Mouse (Mus musculus) heart, embryonic 13.5 days (tissue): ENCODE measurements at regions not wholly inside any gene's neighbourhood (a gene's known extent, or its start where the extent isn't known, plus 50 kb on each side); places are given as distances from the start of the nearest gene placed in this dataset.

Experiments
- ATAC-seq: fragments of 200-750 bp; cut with Nextera tagmentation; 2 replicates; pipeline ENCODE4 v1.8.0; 2017; ENCODE audit warnings: moderate TSS enrichment; ENCODE audit not compliant: insufficient number of reproducible peaks, low FRiP score, low TSS enrichment; ENCODE audit errors: extremely low read depth
- H3K27ac ChIP-seq: fragments of 300-500 bp; sonication (generic); replicated peaks from 2 replicates; pipeline ENCODE4 v1.5.1; 2015; ENCODE audit warnings: moderate library complexity, mild to moderate bottlenecking, inconsistent platforms
- H3K27me3 ChIP-seq: fragments of 300-500 bp; sonication (generic); replicated peaks from 2 replicates; pipeline ENCODE4 v1.6.1; 2015; ENCODE audit warnings: mild to moderate bottlenecking, inconsistent platforms
- H3K36me3 ChIP-seq: fragments of 300-500 bp; sonication (generic); 2 replicates; pipeline ENCODE4 v1.6.1; 2015; ENCODE audit warnings: mild to moderate bottlenecking, inconsistent platforms
- H3K4me1 ChIP-seq: fragments of 300-500 bp; sonication (generic); 2 replicates; pipeline ENCODE4 v1.6.1; 2015; ENCODE audit warnings: inconsistent platforms
- H3K4me2 ChIP-seq: fragments of 300-500 bp; sonication (generic); 2 replicates; pipeline ENCODE4 v1.6.1; 2015; ENCODE audit warnings: inconsistent platforms, mild to moderate bottlenecking, moderate library complexity
- H3K4me3 ChIP-seq: fragments of 300-500 bp; sonication (generic); 2 replicates; pipeline ENCODE4 v1.5.1; 2015; ENCODE audit warnings: moderate library complexity, mild to moderate bottlenecking, inconsistent platforms
- H3K9ac ChIP-seq: fragments of 300-500 bp; sonication (generic); 2 replicates; pipeline ENCODE4 v1.6.1; 2015; ENCODE audit warnings: inconsistent platforms, mild to moderate bottlenecking, moderate library complexity
- H3K9me3 ChIP-seq: fragments of 300-500 bp; sonication (generic); 2 replicates; pipeline ENCODE4 v1.6.1; 2016; ENCODE audit warnings: inconsistent platforms
- WGBS: fragments of 180-500 bp; shearing (Covaris S2); methylation state at CpG from one replicate; pipeline ENCODE4 v1.1.7; 2015; ENCODE audit warnings: mixed read lengths; 5-methylcytosine and 5-hydroxymethylcytosine counted together

GRCm38 (mm10) chr16:50762096-50762495 lies 171.1 kb upstream of the Ccdc54 start:
- no peaks in the 10 kb centered on the region for H3K9me3 ChIP-seq
- no peak for ATAC-seq
- H3K9ac ChIP-seq, result no peak overlapping the region
- no peaks in the 10 kb centered on the region for H3K36me3 ChIP-seq
- no peak overlapping the region for H3K4me2 ChIP-seq
- 76% methylated on average over 3 of the region's 3 CpGs for WGBS
- H3K4me3 ChIP-seq, result no peak overlapping the region
- no peaks in the 10 kb centered on the region for H3K27me3 ChIP-seq
- no peak overlapping the region for H3K27ac ChIP-seq
- H3K4me1 ChIP-seq, result no peaks in the 10 kb centered on the region

GRCm38 (mm10) chr16:50759979-50760378 lies 169.0 kb upstream of the Ccdc54 start:
- H3K4me1 ChIP-seq, result no peaks in the 10 kb centered on the region
- no peak overlapping the region for H3K9ac ChIP-seq
- no peak overlapping the region for H3K4me2 ChIP-seq
- 68% methylated on average over 5 of the region's 5 CpGs for WGBS
- H3K36me3 ChIP-seq, result no peaks in the 10 kb centered on the region
- H3K27ac ChIP-seq, result no peak overlapping the region
- H3K9me3 ChIP-seq, result no peaks in the 10 kb centered on the region
- no peaks in the 10 kb centered on the region for H3K27me3 ChIP-seq
- ATAC-seq, result no peak
- H3K4me3 ChIP-seq, result no peak overlapping the region

- ATAC-seq, result no peak
- H3K36me3 ChIP-seq, result no peaks in the 10 kb centered on the region
- H3K4me1 ChIP-seq, result peaks cover 30% of the 10 kb centered on the region
- no peak overlapping the region for H3K4me3 ChIP-seq
- no peak overlapping the region for H3K27ac ChIP-seq
- WGBS, result 52% methylated on average over 4 of the region's 4 CpGs
- no peaks in the 10 kb centered on the region for H3K27me3 ChIP-seq
- H3K9ac ChIP-seq, result no peak overlapping the region
- H3K9me3 ChIP-seq, result no peaks in the 10 kb centered on the region
- H3K4me2 ChIP-seq, result no peak overlapping the region
Measured at GRCm38 (mm10) chr16:50756696-50757095, 165.7 kb upstream of the Ccdc54 start.

- Histone ChIP-seq H3K36me3 (no peaks in the 10 kb centered on the region), H3K4me2 (peak overlapping the region; percentile 13), H3K4me3 (no peak overlapping the region), H3K27me3 (no peaks in the 10 kb centered on the region), H3K9me3 (no peaks in the 10 kb centered on the region), H3K9ac (0 out of 2 replicates have a peak overlapping the region, but pooled peaks have one; percentile 5), H3K4me1 (peaks cover 36% of the 10 kb centered on the region), H3K27ac (peak overlapping the region; percentile 84)
- WGBS, result 1% methylated on average over 3 of the region's 3 CpGs
- peak; percentile 66; the same call in 1 of the 2 replicates for ATAC-seq
Measured at GRCm38 (mm10) chr16:50753612-50754389, 162.8 kb upstream of the Ccdc54 start.

GRCm38 (mm10) chr16:50753046-50753445 lies 162.1 kb upstream of the Ccdc54 start:
- Histone ChIP-seq H3K4me1 (peaks cover 36% of the 10 kb centered on the region), H3K9me3 (no peaks in the 10 kb centered on the region), H3K36me3 (no peaks in the 10 kb centered on the region), H3K27ac (peak overlapping the region; percentile 84), H3K27me3 (no peaks in the 10 kb centered on the region), H3K4me2 (peak overlapping the region; percentile 13), H3K9ac (no peak overlapping the region), H3K4me3 (no peak overlapping the region)
- ATAC-seq, result no peak
- WGBS, result 48% methylated on average over 11 of the region's 11 CpGs

- Histone ChIP-seq H3K36me3 (no peaks in the 10 kb centered on the region), H3K27ac (peak overlapping the region; percentile 84), H3K9ac (no peak overlapping the region), H3K4me2 (peak overlapping the region; percentile 21; the same call in 1 of the 2 replicates), H3K27me3 (no peaks in the 10 kb centered on the region), H3K9me3 (no peaks in the 10 kb centered on the region), H3K4me1 (peaks cover 36% of the 10 kb centered on the region), H3K4me3 (no peak overlapping the region)
- no peak for ATAC-seq
- WGBS, result 49% methylated on average over 10 of the region's 10 CpGs
Measured at GRCm38 (mm10) chr16:50752277-50752600, 161.3 kb upstream of the Ccdc54 start.

GRCm38 (mm10) chr16:50751495-50752276 lies 160.7 kb upstream of the Ccdc54 start:
- Histone ChIP-seq H3K36me3 (no peaks in the 10 kb centered on the region), H3K27ac (peak overlapping the region; percentile 84), H3K4me2 (0 out of 2 replicates have a peak overlapping the region, but pooled peaks have one; percentile 21), H3K27me3 (no peaks in the 10 kb centered on the region), H3K4me1 (peaks cover 36% of the 10 kb centered on the region), H3K9ac (no peak overlapping the region), H3K4me3 (no peak overlapping the region), H3K9me3 (no peaks in the 10 kb centered on the region)
- 64% methylated on average over 9 of the region's 9 CpGs for WGBS
- ATAC-seq, result no peak

- Histone ChIP-seq H3K27me3 (no peaks in the 10 kb centered on the region), H3K4me3 (no peak overlapping the region), H3K27ac (no peak overlapping the region), H3K4me2 (no peak overlapping the region), H3K9ac (no peak overlapping the region), H3K36me3 (no peaks in the 10 kb centered on the region), H3K9me3 (no peaks in the 10 kb centered on the region), H3K4me1 (peaks cover 15% of the 10 kb centered on the region)
- WGBS, result 81% methylated on average over 5 of the region's 5 CpGs
- no peak for ATAC-seq
Measured at GRCm38 (mm10) chr16:50747698-50748097, 156.7 kb upstream of the Ccdc54 start.

GRCm38 (mm10) chr16:50745723-50746122 lies 154.8 kb upstream of the Ccdc54 start:
- 31% methylated on average over 2 of the region's 2 CpGs for WGBS
- H3K36me3 ChIP-seq, result no peaks in the 10 kb centered on the region
- no peak overlapping the region for H3K4me2 ChIP-seq
- H3K9me3 ChIP-seq, result no peaks in the 10 kb centered on the region
- no peak overlapping the region for H3K9ac ChIP-seq
- ATAC-seq, result no peak
- no peaks in the 10 kb centered on the region for H3K27me3 ChIP-seq
- H3K4me3 ChIP-seq, result no peak overlapping the region
- no peaks in the 10 kb centered on the region for H3K4me1 ChIP-seq
- H3K27ac ChIP-seq, result no peak overlapping the region

- peak overlapping the region; percentile 81 for H3K4me2 ChIP-seq
- H3K9ac ChIP-seq, result peak overlapping the region; percentile 81
- H3K36me3 ChIP-seq, result no peaks in the 10 kb centered on the region
- H3K27ac ChIP-seq, result 0 out of 2 replicates have a peak overlapping the region, but pooled peaks have one; percentile 12
- 13% methylated on average over 10 of the region's 10 CpGs for WGBS
- ATAC-seq, result no peak
- H3K4me3 ChIP-seq, result peak overlapping the region; percentile 60
- no peaks in the 10 kb centered on the region for H3K9me3 ChIP-seq
- H3K27me3 ChIP-seq, result no peaks in the 10 kb centered on the region
- peaks cover 8% of the 10 kb centered on the region for H3K4me1 ChIP-seq
Measured at GRCm38 (mm10) chr16:50737396-50737843, 146.5 kb upstream of the Ccdc54 start.

- peak overlapping the region; percentile 81 for H3K4me2 ChIP-seq
- ATAC-seq, result peak; percentile 69; the same call in 1 of the 2 replicates
- H3K4me1 ChIP-seq, result peaks cover 13% of the 10 kb centered on the region
- peak overlapping the region; percentile 60 for H3K4me3 ChIP-seq
- peak overlapping the region; percentile 81 for H3K9ac ChIP-seq
- no peaks in the 10 kb centered on the region for H3K36me3 ChIP-seq
- WGBS, result 8% methylated on average over 21 of the region's 21 CpGs
- peak overlapping the region; percentile 59 for H3K27ac ChIP-seq
- H3K9me3 ChIP-seq, result no peaks in the 10 kb centered on the region
- H3K27me3 ChIP-seq, result no peaks in the 10 kb centered on the region
Measured at GRCm38 (mm10) chr16:50736151-50737047, 145.4 kb upstream of the Ccdc54 start.
